Mouse (Mus musculus) spleen, postnatal 0 days (tissue): ENCODE data around the gene Mrps9. TPM values are rescaled to one million over a fixed set of nuclear protein-coding genes. Genes with fewer than 3 reads are reported as not detected.

ENCODE experiments used
- polyA plus RNA-seq: library from polyadenylated mRNA; unstranded; fragments of >200 nt; fragmentation: Nextera tagmentation; extraction: Ambion mirVana; gene quantifications from 2 replicates; pipeline ENCODE4 v1.2.1, GENCODE M21; 2015

Mrps9 gene
- 35.5 and 38.0 TPM in 2 replicates for polyA plus RNA-seq

DNA sequence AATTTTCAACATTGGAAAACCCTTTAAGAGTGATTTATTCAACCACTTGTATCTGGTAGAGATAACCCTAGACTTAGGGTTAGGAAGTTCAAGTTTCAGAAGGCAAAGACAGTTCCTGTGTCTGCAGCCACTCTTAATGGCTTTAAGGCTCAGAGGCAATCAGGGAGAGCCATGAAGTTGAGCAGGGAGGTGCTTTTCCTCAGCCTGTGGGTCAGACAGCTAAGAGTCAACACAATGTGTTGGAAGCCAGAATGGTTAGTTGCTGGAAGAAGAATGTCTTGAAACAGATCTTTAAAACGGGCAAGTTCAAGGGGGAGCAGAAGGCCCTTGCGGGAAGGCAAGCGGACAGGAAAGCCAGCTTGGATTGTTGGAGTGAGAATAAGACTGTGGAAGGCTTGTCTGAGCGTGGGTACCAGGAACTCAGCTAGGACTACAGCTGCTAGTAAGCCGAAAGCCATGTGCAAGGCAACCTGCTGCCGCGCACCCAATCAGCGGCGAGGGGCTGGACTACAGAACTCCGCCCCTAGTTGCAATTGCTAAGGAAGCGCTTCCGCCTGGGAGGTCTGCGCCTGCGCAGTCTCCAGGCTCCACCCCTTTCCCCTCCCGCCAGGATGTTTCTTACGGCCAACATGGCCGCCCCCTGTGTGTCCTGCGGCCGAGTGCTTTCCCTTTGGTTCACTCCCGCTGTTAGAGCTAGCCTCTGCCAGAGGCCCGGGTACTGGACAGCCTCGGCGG lies at the start of gene Mrps9:
Mrps9 (plus strand) TSS at position 571 of the 735 bp plus-strand sequence.

DNA sequence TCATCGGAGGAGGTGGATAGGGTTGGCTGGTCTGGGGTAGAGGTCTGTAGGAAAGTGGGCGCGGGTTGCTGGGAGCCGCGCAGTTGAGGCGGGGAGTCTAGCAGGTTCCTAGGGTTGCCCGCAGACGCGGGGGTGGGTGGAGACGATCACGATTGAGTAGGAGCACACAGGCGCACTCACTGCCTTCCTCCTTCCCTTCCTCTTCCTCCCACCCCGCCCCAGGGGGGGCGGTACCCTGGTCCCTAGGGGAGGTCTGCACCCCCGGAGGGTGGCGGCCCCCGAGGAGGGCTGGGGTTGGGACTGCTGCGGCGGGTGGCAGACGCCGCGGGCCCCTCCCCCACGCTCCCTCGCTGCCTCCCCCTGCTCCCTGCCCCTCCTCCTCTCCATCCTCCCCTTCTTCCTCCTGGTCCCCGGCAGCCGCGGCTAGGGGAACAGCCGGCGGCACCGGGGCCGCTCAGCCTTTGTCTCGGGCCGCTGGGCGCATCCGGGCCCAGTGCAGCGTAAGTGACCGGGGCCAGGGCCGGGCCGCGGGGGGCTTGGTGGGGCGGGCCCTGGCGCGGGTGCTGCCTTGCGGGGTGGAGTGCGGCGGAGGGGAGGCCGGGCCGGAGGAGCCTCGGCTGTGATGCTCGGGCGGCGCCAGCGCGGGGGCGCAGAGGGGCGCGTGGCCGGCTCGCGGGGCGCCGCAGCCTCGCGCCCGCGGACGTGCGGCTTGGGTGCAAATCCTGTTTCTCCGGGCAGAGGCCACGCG lies 101.9 kb downstream of the Mrps9 start, which contains the start of gene Gpr45:
Gpr45 (plus strand) TSS at position 139 of the 748 bp plus-strand sequence.

Other genes starting within 250 kb of the Mrps9 start
- gene Pou3f3, start 155.5 kb upstream of the Mrps9 start, polyA plus RNA-seq: not detected in 2 replicates
- 0.14 and 0.34 TPM in 2 replicates for gene Gpr45, start 101.6 kb downstream of the Mrps9 start, polyA plus RNA-seq
- gene Tgfbrap1, start 247.4 kb downstream of the Mrps9 start, polyA plus RNA-seq: 3.7 and 4.5 TPM in 2 replicates
- gene AI597479, start 247.5 kb downstream of the Mrps9 start, polyA plus RNA-seq: 8.6 and 9.0 TPM in 2 replicates